Mouse (Mus musculus): ENCODE data around the gene Pcid2. TPM values are rescaled to one million over a fixed set of nuclear protein-coding genes. Genes with fewer than 3 reads are reported as not detected.
"Not testable (repeated sequence)": the region's sequence is repeated elsewhere in the genome, so short reads cannot be mapped to it uniquely, and the experiment has no call there.

Gene Pcid2
- polyA plus RNA-seq, 1 experiment from 2014 or later, result 57.4 TPM

- Histone ChIP-seq H3K27me3 (ENCODE audit: control insufficient read depth, insufficient read depth, low read length) (no peaks in the 10 kb centered on the region), H3K36me3 (ENCODE audit: control insufficient read depth, insufficient read depth, low read length) (peaks cover 10% of the 10 kb centered on the region; the same call in 1 of the 2 replicates), H3K9ac (ENCODE audit: low read length) (no peak overlapping the region), H3K9me3 (ENCODE audit: control insufficient read depth, low read length) (no peaks in the 10 kb centered on the region), H3K27ac (replicated peaks; ENCODE audit: low read depth, low read length) (no peak overlapping the region), H3K4me1 (ENCODE audit: control insufficient read depth, insufficient read depth, low read length) (0 out of 2 replicates have a peak, but pooled peaks cover 3% of the 10 kb centered on the region), H3K4me2 (ENCODE audit: low read depth, severe bottlenecking) (no peak overlapping the region), H3K4me3 (ENCODE audit: low read depth, low read length) (no peak overlapping the region)
- ATAC-seq (ENCODE audit: insufficient number of reproducible peaks, low FRiP score, low TSS enrichment, low read depth), result no peak
- no peak for DNase-seq (ENCODE audit: low spot score)
- 90% methylated on average over 1 of the region's 1 CpGs for WGBS
Observed at GRCm38 (mm10) chr8:13109416-13109960, 4.2 kb upstream of the Pcid2 start.

GRCm38 (mm10) chr8:13108967-13109366, 3.7 kb upstream of the Pcid2 start:
- WGBS, result 89% methylated on average over 8 of the region's 8 CpGs
- H3K27ac ChIP-seq (replicated peaks; ENCODE audit: low read depth, low read length), result no peak overlapping the region
- ATAC-seq (ENCODE audit: insufficient number of reproducible peaks, low FRiP score, low TSS enrichment, low read depth), result no peak

GRCm38 (mm10) chr8:13107990-13108638, 2.9 kb upstream of the Pcid2 start:
- Histone ChIP-seq H3K27me3 (ENCODE audit: control insufficient read depth, insufficient read depth, low read length) (no peaks in the 10 kb centered on the region), H3K36me3 (ENCODE audit: control insufficient read depth, insufficient read depth, low read length) (peaks cover 4% of the 10 kb centered on the region; the same call in 1 of the 2 replicates), H3K4me2 (ENCODE audit: low read depth, severe bottlenecking) (no peak overlapping the region), H3K4me3 (ENCODE audit: low read depth, low read length) (no peak overlapping the region), H3K9me3 (ENCODE audit: control insufficient read depth, low read length) (no peaks in the 10 kb centered on the region), H3K9ac (ENCODE audit: low read length) (no peak overlapping the region), H3K27ac (replicated peaks; ENCODE audit: low read depth, low read length) (no peak overlapping the region), H3K4me1 (ENCODE audit: control insufficient read depth, insufficient read depth, low read length) (peaks cover 10% of the 10 kb centered on the region)
- DNase-seq (ENCODE audit: low spot score) (no peak), ATAC-seq (ENCODE audit: insufficient number of reproducible peaks, low FRiP score, low TSS enrichment, low read depth) (no peak)
- 85% methylated on average over 13 of the region's 13 CpGs for WGBS

More at GRCm38 (mm10) chr8:13108967-13109366, 3.7 kb upstream of the Pcid2 start:
- Histone ChIP-seq H3K36me3 (ENCODE audit: control insufficient read depth, insufficient read depth, low read length) (peaks cover 9% of the 10 kb centered on the region; the same call in 1 of the 2 replicates), H3K9me3 (ENCODE audit: control insufficient read depth, low read length) (no peaks in the 10 kb centered on the region), H3K9ac (ENCODE audit: low read length) (no peak overlapping the region), H3K4me1 (ENCODE audit: control insufficient read depth, insufficient read depth, low read length) (peaks cover 6% of the 10 kb centered on the region), H3K4me3 (ENCODE audit: low read depth, low read length) (no peak overlapping the region), H3K27me3 (ENCODE audit: control insufficient read depth, insufficient read depth, low read length) (no peaks in the 10 kb centered on the region), H3K4me2 (ENCODE audit: low read depth, severe bottlenecking) (no peak overlapping the region)
- no peak for DNase-seq (ENCODE audit: low spot score)

GRCm38 (mm10) chr8:13105908-13106551, 771 bp upstream of the Pcid2 start:
- peaks cover 4% of the 10 kb centered on the region; the same call in 1 of the 2 replicates for H3K36me3 ChIP-seq (ENCODE audit: control insufficient read depth, insufficient read depth, low read length)
- H3K9ac ChIP-seq (ENCODE audit: low read length), result peak overlapping the region; percentile 92
- WGBS, result under 1% methylated on average over 63 of the region's 63 CpGs
- no peaks in the 10 kb centered on the region for H3K27me3 ChIP-seq (ENCODE audit: control insufficient read depth, insufficient read depth, low read length)
- peak overlapping the region; percentile 52; the same call in 1 of the 2 replicates for H3K27ac ChIP-seq (replicated peaks; ENCODE audit: low read depth, low read length)
- H3K4me2 ChIP-seq (ENCODE audit: low read depth, severe bottlenecking), result peak overlapping the region; percentile 90
- H3K4me3 ChIP-seq (ENCODE audit: low read depth, low read length), result peak overlapping the region; percentile 99
- DNase-seq (ENCODE audit: low spot score), result no peak
- peaks cover 10% of the 10 kb centered on the region for H3K4me1 ChIP-seq (ENCODE audit: control insufficient read depth, insufficient read depth, low read length)
- peak; percentile 52 for ATAC-seq (ENCODE audit: insufficient number of reproducible peaks, low FRiP score, low TSS enrichment, low read depth)
- no peaks in the 10 kb centered on the region for H3K9me3 ChIP-seq (ENCODE audit: control insufficient read depth, low read length)

- under 1% methylated on average over 44 of the region's 45 CpGs for WGBS
Observed at GRCm38 (mm10) chr8:13104691-13105086, 570 bp downstream of the Pcid2 start.

GRCm38 (mm10) chr8:13077542-13077941, 27.7 kb downstream of the Pcid2 start:
- ATAC-seq (ENCODE audit: insufficient number of reproducible peaks, low FRiP score, low TSS enrichment, low read depth), result no peak

More at GRCm38 (mm10) chr8:13104691-13105086, 570 bp downstream of the Pcid2 start:
- H3K9me3 ChIP-seq (ENCODE audit: control insufficient read depth, low read length), result no peaks in the 10 kb centered on the region
- ATAC-seq (ENCODE audit: insufficient number of reproducible peaks, low FRiP score, low TSS enrichment, low read depth) (peak; percentile 74), DNase-seq (ENCODE audit: low spot score) (peak; percentile 94)
- H3K36me3 ChIP-seq (ENCODE audit: control insufficient read depth, insufficient read depth, low read length), result peaks cover 4% of the 10 kb centered on the region; the same call in 1 of the 2 replicates
- peaks cover 10% of the 10 kb centered on the region for H3K4me1 ChIP-seq (ENCODE audit: control insufficient read depth, insufficient read depth, low read length)
- peak overlapping the region; percentile 99 for H3K4me3 ChIP-seq (ENCODE audit: low read depth, low read length)
- peak overlapping the region; percentile 53 for H3K27ac ChIP-seq (replicated peaks; ENCODE audit: low read depth, low read length)
- no peaks in the 10 kb centered on the region for H3K27me3 ChIP-seq (ENCODE audit: control insufficient read depth, insufficient read depth, low read length)
- peak overlapping the region; percentile 90 for H3K4me2 ChIP-seq (ENCODE audit: low read depth, severe bottlenecking)
- peak overlapping the region; percentile 92 for H3K9ac ChIP-seq (ENCODE audit: low read length)

GRCm38 (mm10) chr8:13075579-13075978, 29.7 kb downstream of the Pcid2 start:
- H3K4me3 ChIP-seq (ENCODE audit: low read depth, low read length); H3K4me2 ChIP-seq (ENCODE audit: low read depth, severe bottlenecking); DNase-seq (ENCODE audit: low spot score); H3K4me1 ChIP-seq (ENCODE audit: control insufficient read depth, insufficient read depth, low read length); H3K27me3 ChIP-seq (ENCODE audit: control insufficient read depth, insufficient read depth, low read length); H3K9me3 ChIP-seq (ENCODE audit: control insufficient read depth, low read length); ATAC-seq (ENCODE audit: insufficient number of reproducible peaks, low FRiP score, low TSS enrichment, low read depth); H3K9ac ChIP-seq (ENCODE audit: low read length); H3K27ac ChIP-seq (replicated peaks; ENCODE audit: low read depth, low read length): not testable (repeated sequence)
- 88% methylated on average over 1 of the region's 1 CpGs for WGBS
- peaks cover 22% of the 10 kb centered on the region for H3K36me3 ChIP-seq (ENCODE audit: control insufficient read depth, insufficient read depth, low read length)

More at GRCm38 (mm10) chr8:13077542-13077941, 27.7 kb downstream of the Pcid2 start:
- H3K4me1 ChIP-seq (ENCODE audit: control insufficient read depth, insufficient read depth, low read length), result no peaks in the 10 kb centered on the region
- no peak overlapping the region for H3K27ac ChIP-seq (replicated peaks; ENCODE audit: low read depth, low read length)
- 90% methylated on average over 7 of the region's 7 CpGs for WGBS
- no peak overlapping the region for H3K4me3 ChIP-seq (ENCODE audit: low read depth, low read length)
- no peaks in the 10 kb centered on the region for H3K27me3 ChIP-seq (ENCODE audit: control insufficient read depth, insufficient read depth, low read length)
- H3K9ac ChIP-seq (ENCODE audit: low read length), result no peak overlapping the region
- peaks cover 23% of the 10 kb centered on the region for H3K36me3 ChIP-seq (ENCODE audit: control insufficient read depth, insufficient read depth, low read length)
- no peak overlapping the region for H3K4me2 ChIP-seq (ENCODE audit: low read depth, severe bottlenecking)
- no peaks in the 10 kb centered on the region for H3K9me3 ChIP-seq (ENCODE audit: control insufficient read depth, low read length)
- DNase-seq (ENCODE audit: low spot score), result no peak

- DNase-seq (ENCODE audit: low spot score), result no peak
- Histone ChIP-seq H3K9ac (ENCODE audit: low read length) (no peak overlapping the region), H3K9me3 (ENCODE audit: control insufficient read depth, low read length) (no peaks in the 10 kb centered on the region), H3K27me3 (ENCODE audit: control insufficient read depth, insufficient read depth, low read length) (no peaks in the 10 kb centered on the region), H3K4me2 (ENCODE audit: low read depth, severe bottlenecking) (no peak overlapping the region), H3K4me1 (ENCODE audit: control insufficient read depth, insufficient read depth, low read length) (no peaks in the 10 kb centered on the region), H3K4me3 (ENCODE audit: low read depth, low read length) (no peak overlapping the region), H3K27ac (replicated peaks; ENCODE audit: low read depth, low read length) (no peak overlapping the region), H3K36me3 (ENCODE audit: control insufficient read depth, insufficient read depth, low read length) (peaks cover 21% of the 10 kb centered on the region)
- 95% methylated on average over 8 of the region's 8 CpGs for WGBS
- no peak for ATAC-seq (ENCODE audit: insufficient number of reproducible peaks, low FRiP score, low TSS enrichment, low read depth)
Observed at GRCm38 (mm10) chr8:13075044-13075443, 30.2 kb downstream of the Pcid2 start.
